ENCODE assay signal across 10 mouse cellular contexts in the genomic region with DNA sequence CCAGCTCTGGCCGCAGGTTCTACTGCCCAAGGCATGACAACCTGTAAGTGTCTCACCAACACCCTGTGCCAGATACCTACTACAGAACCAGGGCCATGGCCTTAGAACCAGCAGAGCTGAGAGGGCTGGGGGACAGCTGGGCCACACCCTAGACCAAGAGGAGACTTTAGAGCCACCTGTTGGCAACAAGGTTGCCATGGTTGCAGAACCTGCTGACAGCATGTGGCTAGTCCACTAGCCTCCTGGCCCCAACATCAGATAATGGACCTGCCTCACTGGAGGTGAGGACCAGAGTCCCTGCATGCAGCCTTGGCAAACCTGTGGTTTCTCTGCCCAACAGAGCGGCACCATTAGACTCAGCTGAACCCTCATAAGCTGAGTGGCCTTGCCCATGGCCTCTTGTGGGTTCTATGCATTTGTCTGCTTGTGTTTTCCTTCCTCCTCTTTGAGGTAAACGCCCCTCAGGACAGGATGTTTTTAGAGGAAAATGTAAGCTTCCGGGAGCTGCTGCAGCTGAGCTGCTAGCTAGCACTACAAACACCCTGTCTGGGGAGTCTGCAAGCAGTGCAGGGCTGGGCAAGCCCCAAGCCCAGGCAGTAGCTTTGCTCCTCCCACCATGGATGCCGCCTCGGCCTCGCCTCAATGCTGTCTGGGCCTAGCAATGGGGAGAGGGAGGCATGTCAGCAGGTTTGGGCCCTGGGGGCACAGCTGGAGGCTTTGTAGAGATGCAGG. TPM values are rescaled to one million over a fixed set of nuclear protein-coding genes. Genes with fewer than 3 reads are reported as not detected.
DNase-seq lines count a peak whose midpoint lies in the region; ATAC-seq and TF ChIP-seq lines count a peak whose summit lies in the region.
"Had no signal": no experiment of that assay in that cellular context is flagged by ENCODE, and none has a peak within 500 bp of the region (broad histone marks: within the 10 kb centered on the region; RNA-seq: fewer than 3 reads in every experiment).

No protein-coding gene starts in this region.

- no peaks in the 10 kb centered on the region for H3K27me3 ChIP-seq in kidney, postnatal 0 days (ENCODE audit: insufficient read depth, low read length)
- no peaks in the 10 kb centered on the region for H3K27me3 ChIP-seq in embryonic facial prominence, embryonic 10.5 days (replicated peaks; ENCODE audit: low read depth, poor library complexity, severe bottlenecking)
- H3K27me3 ChIP-seq in liver, embryonic 13.5 days = no peaks in the 10 kb centered on the region; the same call in 1 of the 2 replicates
- no peaks in the 10 kb centered on the region for H3K27me3 ChIP-seq in stomach, embryonic 16.5 days (ENCODE audit: control insufficient read depth, insufficient read depth, low read length)
- no peaks in the 10 kb centered on the region for H3K27me3 ChIP-seq in midbrain, postnatal 0 days (ENCODE audit: insufficient read depth, low read length)

- H3K9ac ChIP-seq in kidney, postnatal 0 days (ENCODE audit: low read depth, low read length) = no peak overlapping the region; the same call in 1 of the 2 replicates
- H3K9ac ChIP-seq in liver, embryonic 13.5 days = no peak overlapping the region
- H3K9ac ChIP-seq in stomach, embryonic 16.5 days (ENCODE audit: low read length) = peak overlapping the region; percentile 35; the same call in 1 of the 2 replicates
- H3K9ac ChIP-seq in midbrain, postnatal 0 days (replicated peaks; ENCODE audit: low read length, poor library complexity, severe bottlenecking) = no peak overlapping the region

- no peaks in the 10 kb centered on the region for H3K9me3 ChIP-seq in kidney, postnatal 0 days (replicated peaks; ENCODE audit: low read length)
- H3K9me3 ChIP-seq in embryonic facial prominence, embryonic 10.5 days = no peaks in the 10 kb centered on the region
- H3K9me3 ChIP-seq in liver, embryonic 13.5 days (replicated peaks) = no peaks in the 10 kb centered on the region
- H3K9me3 ChIP-seq in stomach, embryonic 16.5 days (replicated peaks; ENCODE audit: control insufficient read depth, low read length) = no peaks in the 10 kb centered on the region
- no peaks in the 10 kb centered on the region for H3K9me3 ChIP-seq in midbrain, postnatal 0 days (ENCODE audit: low read length)
- H3K9me3 ChIP-seq: megakaryocyte, embryonic 14.5 days had no signal

- H3K36me3 ChIP-seq in kidney, postnatal 0 days (ENCODE audit: insufficient read depth, low read length) = no peaks in the 10 kb centered on the region
- no peaks in the 10 kb centered on the region for H3K36me3 ChIP-seq in embryonic facial prominence, embryonic 10.5 days (replicated peaks)
- no peaks in the 10 kb centered on the region for H3K36me3 ChIP-seq in liver, embryonic 13.5 days
- H3K36me3 ChIP-seq in stomach, embryonic 16.5 days (ENCODE audit: control insufficient read depth, insufficient read depth, low read length) = no peaks in the 10 kb centered on the region
- no peaks in the 10 kb centered on the region for H3K36me3 ChIP-seq in midbrain, postnatal 0 days (ENCODE audit: insufficient read depth, low read length)

- no peak for DNase-seq in kidney, postnatal 0 days (ENCODE audit: low spot score)
- DNase-seq in kidney, adult 11 months = no peak
- no peak for DNase-seq in embryonic facial prominence, embryonic 10.5 days (ENCODE audit: low spot score)
- DNase-seq in liver, embryonic 13.5 days = no peak
- no peak for DNase-seq in cerebellum, adult 9-10 months
- DNase-seq in midbrain, postnatal 0 days (ENCODE audit: low spot score) = no peak
- DNase-seq in adrenal gland, adult 8-10 months = no peak

- no peak for TF ChIP-seq CTCF in kidney, postnatal 0 days (IDR thresholded peaks at IDR 0.05; ENCODE audit: low read depth)
- TF ChIP-seq CTCF in midbrain, postnatal 0 days (IDR thresholded peaks at IDR 0.05) = no peak

- H3K4me2 ChIP-seq in kidney, postnatal 0 days (ENCODE audit: low read length) = no peak overlapping the region
- H3K4me2 ChIP-seq in liver, embryonic 13.5 days = no peak overlapping the region
- H3K4me2 ChIP-seq in stomach, embryonic 16.5 days (ENCODE audit: low read depth, low read length) = no peak overlapping the region
- H3K4me2 ChIP-seq in midbrain, postnatal 0 days (ENCODE audit: low read depth, low read length, poor library complexity, severe bottlenecking) = no peak overlapping the region

- ATAC-seq in kidney, postnatal 0 days (replicated peaks; ENCODE audit: low FRiP score, low read depth) = no peak
- 0 out of 2 replicates have a peak, but pooled peaks have one; percentile 37 for ATAC-seq in liver, embryonic 13.5 days (ENCODE audit: low read depth)
- ATAC-seq in stomach, embryonic 16.5 days (ENCODE audit: insufficient read depth, low FRiP score) = no peak
- no peak for ATAC-seq in midbrain, postnatal 0 days (ENCODE audit: low FRiP score)

- WGBS in kidney, postnatal 0 days = 48% methylated on average over 7 of the region's 7 CpGs
- 59% methylated on average over 7 of the region's 7 CpGs for whole genome bisulfite sequencing in embryonic facial prominence, embryonic 10.5 days
- 29% methylated on average over 7 of the region's 7 CpGs for WGBS in liver, embryonic 13.5 days (ENCODE audit: insufficient replicate concordance)
- WGBS in stomach, embryonic 16.5 days = 44% methylated on average over 7 of the region's 7 CpGs
- 65% methylated on average over 7 of the region's 7 CpGs for WGBS in midbrain, postnatal 0 days

- H3K27ac ChIP-seq in kidney, postnatal 0 days = peak overlapping the region; percentile 47
- H3K27ac ChIP-seq in embryonic facial prominence, embryonic 10.5 days (replicated peaks) = peak overlapping the region; percentile 5; the same call in 1 of the 2 replicates
- no peak overlapping the region; the same call in 1 of the 2 replicates for H3K27ac ChIP-seq in liver, embryonic 13.5 days
- peak overlapping the region; percentile 67 for H3K27ac ChIP-seq in stomach, embryonic 16.5 days (ENCODE audit: low read length)
- H3K27ac ChIP-seq in midbrain, postnatal 0 days (ENCODE audit: low read depth, low read length) = no peak overlapping the region

- H3K4me3 ChIP-seq in kidney, postnatal 0 days (replicated peaks; ENCODE audit: low read depth, low read length) = no peak overlapping the region
- no peak overlapping the region for H3K4me3 ChIP-seq in embryonic facial prominence, embryonic 10.5 days
- no peak overlapping the region for H3K4me3 ChIP-seq in liver, embryonic 13.5 days (replicated peaks)
- H3K4me3 ChIP-seq in stomach, embryonic 16.5 days (replicated peaks; ENCODE audit: low read length) = no peak overlapping the region
- no peak overlapping the region for H3K4me3 ChIP-seq in midbrain, postnatal 0 days (ENCODE audit: low read depth, low read length)
- H3K4me3 ChIP-seq: megakaryocyte, embryonic 14.5 days had no signal

- peaks cover 8% of the 10 kb centered on the region; the same call in 1 of the 2 replicates for H3K4me1 ChIP-seq in kidney, postnatal 0 days (replicated peaks; ENCODE audit: insufficient read depth, low read length)
- H3K4me1 ChIP-seq in embryonic facial prominence, embryonic 10.5 days = peaks cover 58% of the 10 kb centered on the region
- peaks cover 20% of the 10 kb centered on the region for H3K4me1 ChIP-seq in liver, embryonic 13.5 days (replicated peaks)
- H3K4me1 ChIP-seq in stomach, embryonic 16.5 days (ENCODE audit: control insufficient read depth, insufficient read depth, low read length) = peaks cover 23% of the 10 kb centered on the region
- no peaks in the 10 kb centered on the region; the same call in none of the 2 replicates for H3K4me1 ChIP-seq in midbrain, postnatal 0 days (ENCODE audit: insufficient read depth, low read length)

RNA-seq across cellular contexts. Expression of a gene that starts 14.5 kb away (rescaled TPM):
- 14.6 and 16.0 TPM in 2 replicates for polyA plus RNA-seq in kidney, postnatal 0 days (2015; fragmentation: Nextera tagmentation; extraction: Ambion mirVana)
- polyA plus RNA-seq in embryonic facial prominence, embryonic 10.5 days (2016; fragmentation: Nextera tagmentation; extraction: Ambion mirVana) = 11.3 and 13.0 TPM in 2 replicates
- polyA plus RNA-seq in liver, embryonic 13.5 days (2015; fragmentation: Nextera tagmentation; extraction: Ambion mirVana) = 1.9 and 2.0 TPM in 2 replicates
- 2.8 TPM in 2 replicates for polyA plus RNA-seq in stomach, embryonic 16.5 days (2015; fragmentation: Nextera tagmentation; extraction: Ambion mirVana)
- total RNA-seq in midbrain, postnatal 0 days (2014; rRNA removed) = 2.0 and 2.6 TPM in 2 replicates
- 3.1 and 3.2 TPM in 2 replicates for polyA plus RNA-seq in midbrain, postnatal 0 days (2015; fragmentation: Nextera tagmentation; extraction: Ambion mirVana)
- total RNA-seq in adrenal gland, adult 8-10 months (2022) = 10 to 100 TPM; 36.9 to 81.7 (median 55.2) TPM

RNA-seq across cellular contexts. Expression of a gene that starts 36.5 kb away (rescaled TPM):
- polyA plus RNA-seq in kidney, postnatal 0 days (2015; fragmentation: Nextera tagmentation; extraction: Ambion mirVana) = 917 and 950 TPM in 2 replicates
- polyA plus RNA-seq in embryonic facial prominence, embryonic 10.5 days (2016; fragmentation: Nextera tagmentation; extraction: Ambion mirVana) = 938 and 966 TPM in 2 replicates
- 377 and 461 TPM in 2 replicates for polyA plus RNA-seq in liver, embryonic 13.5 days (2015; fragmentation: Nextera tagmentation; extraction: Ambion mirVana)
- polyA plus RNA-seq in stomach, embryonic 16.5 days (2015; fragmentation: Nextera tagmentation; extraction: Ambion mirVana) = 650 and 654 TPM in 2 replicates
- 466 and 613 TPM in 2 replicates for total RNA-seq in midbrain, postnatal 0 days (2014; rRNA removed)
- 1,145 and 1,185 TPM in 2 replicates for polyA plus RNA-seq in midbrain, postnatal 0 days (2015; fragmentation: Nextera tagmentation; extraction: Ambion mirVana)
- total RNA-seq in adrenal gland, adult 8-10 months (2022) = 100 to 1,000 TPM; 463 to 561 (median 519) TPM

RNA-seq across cellular contexts. Expression of a gene that starts 54.5 kb away (rescaled TPM):
- polyA plus RNA-seq in kidney, postnatal 0 days (2015; fragmentation: Nextera tagmentation; extraction: Ambion mirVana) = not detected in 2 replicates
- not detected in 2 replicates for polyA plus RNA-seq in embryonic facial prominence, embryonic 10.5 days (2016; fragmentation: Nextera tagmentation; extraction: Ambion mirVana)
- polyA plus RNA-seq in liver, embryonic 13.5 days (2015; fragmentation: Nextera tagmentation; extraction: Ambion mirVana) = not detected in 2 replicates
- polyA plus RNA-seq in stomach, embryonic 16.5 days (2015; fragmentation: Nextera tagmentation; extraction: Ambion mirVana) = not detected in 2 replicates
- not detected in 2 replicates for total RNA-seq in midbrain, postnatal 0 days (2014; rRNA removed)
- polyA plus RNA-seq in midbrain, postnatal 0 days (2015; fragmentation: Nextera tagmentation; extraction: Ambion mirVana) = not detected in 2 replicates
- not detected for total RNA-seq in adrenal gland, adult 8-10 months (2022)
- polyA plus RNA-seq: gonadal fat pad, adult 2 months had no signal

Comparison
In these comparisons a context has a peak if more than half of its experiments do, and no peak if none do; other contexts are left out.
1. H3K27ac ChIP-seq: peak in kidney, postnatal 0 days (single experiment), embryonic facial prominence, embryonic 10.5 days (single experiment) and stomach, embryonic 16.5 days (single experiment); none in liver, embryonic 13.5 days (single experiment) and midbrain, postnatal 0 days (single experiment).